Mouse (Mus musculus) embryonic facial prominence, embryonic 11.5 days (tissue): ENCODE data around the gene Rasgrp2. TPM values are rescaled to one million over a fixed set of nuclear protein-coding genes. Genes with fewer than 3 reads are reported as not detected.
A peak's percentile ranks its signal among the peaks of the same experiment; 100 is the strongest.

Experiments
- ATAC-seq: fragments of 200-750 bp; cut with Nextera tagmentation; replicated peaks from 2 replicates; pipeline ENCODE4 v1.8.0; 2017; ENCODE audit warnings: low read depth; ENCODE audit not compliant: insufficient number of reproducible peaks, low FRiP score, low TSS enrichment
- DNase-seq: peaks from one replicate; pipeline ENCODE4 v3.0.0-alpha.2; 2015; ENCODE audit warnings: low spot score
- H3K27ac ChIP-seq: fragments of 300-500 bp; sonication (generic); replicated peaks from 2 replicates; pipeline ENCODE4 v1.5.1; 2014; ENCODE audit warnings: mild to moderate bottlenecking, low read depth, low read length, control low read depth
- H3K27me3 ChIP-seq: fragments of 300-500 bp; sonication (generic); 2 replicates; pipeline ENCODE4 v1.6.1; 2014; ENCODE audit warnings: mild to moderate bottlenecking, low read length, moderate library complexity, mixed read lengths; ENCODE audit not compliant: control insufficient read depth, insufficient read depth
- H3K36me3 ChIP-seq: fragments of 300-500 bp; sonication (generic); replicated peaks from 2 replicates; pipeline ENCODE4 v1.6.1; 2014; ENCODE audit warnings: low read depth, mild to moderate bottlenecking, low read length, moderate library complexity, mixed read lengths; ENCODE audit not compliant: control insufficient read depth, insufficient read depth
- H3K4me1 ChIP-seq: fragments of 300-500 bp; sonication (generic); 2 replicates; pipeline ENCODE4 v1.6.1; 2014; ENCODE audit warnings: low read length, mixed read lengths; ENCODE audit not compliant: control insufficient read depth, insufficient read depth
- H3K4me2 ChIP-seq: fragments of 300-500 bp; sonication (generic); 2 replicates; pipeline ENCODE4 v1.6.1; 2014; ENCODE audit warnings: low read depth, mild to moderate bottlenecking, control low read depth, low read length, moderate library complexity
- H3K4me3 ChIP-seq: fragments of 300-500 bp; sonication (generic); 2 replicates; pipeline ENCODE4 v1.5.1; 2014; ENCODE audit warnings: low read depth, low read length, control low read depth
- H3K9ac ChIP-seq: fragments of 300-500 bp; sonication (generic); replicated peaks from 2 replicates; pipeline ENCODE4 v1.6.1; 2014; ENCODE audit warnings: mild to moderate bottlenecking, control low read depth, low read length
- H3K9me3 ChIP-seq: fragments of 300-500 bp; sonication (generic); replicated peaks from 2 replicates; pipeline ENCODE4 v1.6.1; 2016; ENCODE audit warnings: mild to moderate bottlenecking, low read length, inconsistent platforms, mixed read lengths; ENCODE audit not compliant: control insufficient read depth
- WGBS: fragments of 180-500 bp; shearing (Covaris S2); extraction: QIAGEN DNeasy Blood & Tissue Kit; methylation state at CpG from one replicate; pipeline ENCODE4 v1.1.7; 2014; 5-methylcytosine and 5-hydroxymethylcytosine counted together
- polyA plus RNA-seq: library from polyadenylated mRNA; unstranded; fragments of >200 nt; fragmentation: Nextera tagmentation; extraction: Ambion mirVana; gene quantifications from 2 replicates; pipeline ENCODE4 v1.2.1, GENCODE M21; 2014

The Rasgrp2 gene
- polyA plus RNA-seq, 1 experiment from 2014 or later, result 15.6 TPM

DNA sequence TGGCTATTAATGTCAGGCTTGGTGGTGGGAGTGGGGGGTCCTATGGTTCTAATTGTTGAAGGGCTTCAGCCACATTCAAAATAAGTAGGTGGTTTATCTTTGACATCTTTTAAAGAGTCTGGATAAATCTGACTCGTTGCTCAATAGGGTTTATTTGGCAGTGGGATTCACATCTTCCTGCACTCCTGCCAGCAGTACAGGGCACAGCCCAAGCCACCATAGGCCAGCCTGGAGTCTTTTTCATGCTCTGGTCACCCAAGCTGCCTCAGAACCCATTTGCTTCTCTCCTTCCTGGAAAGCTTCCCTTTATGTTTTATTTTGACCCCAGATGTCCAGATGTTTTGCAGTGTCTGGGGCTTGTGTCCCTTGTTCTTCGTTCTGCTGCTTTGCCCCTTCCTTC, 22.5 kb upstream of the Rasgrp2 start:
- H3K36me3 ChIP-seq, result peaks cover 43% of the 10 kb centered on the region
- no peaks in the 10 kb centered on the region for H3K27me3 ChIP-seq
- no peak overlapping the region for H3K4me2 ChIP-seq
- ATAC-seq (no peak), DNase-seq (no peak)
- H3K9me3 ChIP-seq, result no peaks in the 10 kb centered on the region
- 80% methylated on average over 2 of the region's 2 CpGs for WGBS
- no peak overlapping the region for H3K9ac ChIP-seq
- H3K4me1 ChIP-seq, result no peaks in the 10 kb centered on the region
- no peak overlapping the region for H3K4me3 ChIP-seq
- no peak overlapping the region for H3K27ac ChIP-seq

DNA sequence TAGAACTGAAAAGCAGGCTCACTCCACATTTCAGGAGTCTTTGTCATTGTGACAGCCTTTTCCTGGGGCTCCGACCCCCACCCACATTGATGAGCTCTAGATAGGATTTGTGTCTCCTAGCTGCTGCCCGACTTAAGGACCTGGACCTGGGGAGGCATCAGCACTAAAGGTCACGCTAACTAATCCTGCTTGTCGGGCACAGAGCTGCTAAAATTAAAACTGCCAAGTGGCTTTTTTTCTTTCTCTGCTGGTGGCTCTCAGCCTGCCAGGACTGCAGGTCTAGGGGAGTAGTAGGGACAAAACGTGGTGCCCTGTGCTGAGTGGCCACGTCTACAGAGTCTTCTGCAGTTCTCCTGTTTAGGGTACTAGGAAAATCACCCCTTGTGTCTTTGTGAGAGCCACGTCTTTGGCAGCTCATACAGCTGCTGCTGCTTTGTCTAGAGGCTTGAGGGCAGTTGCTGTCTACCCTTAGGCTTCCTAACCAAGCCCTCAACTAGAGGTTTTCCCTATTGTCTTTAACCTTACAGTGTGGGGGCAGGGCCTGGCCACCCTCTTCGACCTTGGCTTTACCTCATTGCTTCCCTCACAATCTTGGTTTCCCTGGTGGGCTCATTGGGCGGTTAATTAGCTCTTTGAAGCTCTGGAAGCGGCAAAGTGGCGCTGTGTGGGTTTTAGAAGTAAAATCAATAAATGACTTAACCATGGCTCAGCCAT, 21.7 kb upstream of the Rasgrp2 start:
- Histone ChIP-seq H3K9me3 (no peaks in the 10 kb centered on the region), H3K27me3 (no peaks in the 10 kb centered on the region), H3K9ac (no peak overlapping the region), H3K4me2 (no peak overlapping the region), H3K4me3 (no peak overlapping the region), H3K4me1 (no peaks in the 10 kb centered on the region), H3K27ac (no peak overlapping the region), H3K36me3 (peaks cover 36% of the 10 kb centered on the region)
- ATAC-seq, result no peak
- 82% methylated on average over 11 of the region's 11 CpGs for WGBS
- DNase-seq, result no peak

DNA sequence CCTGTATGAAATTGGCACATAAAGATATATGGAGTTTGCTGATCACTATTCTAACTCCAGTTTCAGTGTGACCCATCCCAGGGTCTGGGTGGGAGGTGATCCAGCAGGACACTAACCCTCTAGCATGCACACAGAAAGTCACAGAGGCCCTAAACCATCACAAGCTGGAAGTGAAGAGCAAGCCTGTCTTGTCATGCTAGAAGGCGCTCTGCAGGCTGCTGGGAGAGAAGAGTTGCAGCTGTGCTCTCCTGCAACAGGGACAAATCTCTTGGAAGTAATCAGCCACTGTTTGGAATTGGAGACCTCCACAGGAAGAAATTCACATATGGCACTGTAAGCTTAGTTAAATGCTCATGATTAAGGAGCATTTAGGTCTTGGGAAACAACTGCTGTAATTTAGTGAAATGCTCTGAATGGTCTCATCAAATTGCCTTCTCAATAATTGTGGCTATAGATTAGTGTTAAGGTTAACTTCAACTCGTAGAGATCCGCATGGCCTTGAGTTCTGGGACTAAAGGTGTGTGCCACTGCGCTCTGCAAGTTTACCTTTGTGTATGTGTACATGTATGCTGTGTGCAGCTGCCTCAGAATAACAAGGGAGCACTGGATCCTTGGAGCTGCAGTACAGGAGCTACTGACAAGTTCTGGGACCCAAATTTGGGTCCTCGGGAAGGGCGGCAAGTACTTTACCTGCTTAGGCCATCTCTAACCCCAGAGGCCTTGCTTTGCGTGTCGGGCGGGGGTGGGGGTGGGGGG, 18.6 kb upstream of the Rasgrp2 start:
- H3K27ac ChIP-seq, result no peak overlapping the region
- no peak overlapping the region for H3K9ac ChIP-seq
- peaks cover 3% of the 10 kb centered on the region for H3K4me1 ChIP-seq
- no peak overlapping the region for H3K4me2 ChIP-seq
- no peaks in the 10 kb centered on the region for H3K9me3 ChIP-seq
- ATAC-seq (no peak), DNase-seq (no peak)
- 86% methylated on average over 9 of the region's 9 CpGs for WGBS
- no peak overlapping the region for H3K4me3 ChIP-seq
- no peaks in the 10 kb centered on the region for H3K27me3 ChIP-seq
- H3K36me3 ChIP-seq, result peaks cover 18% of the 10 kb centered on the region

DNA sequence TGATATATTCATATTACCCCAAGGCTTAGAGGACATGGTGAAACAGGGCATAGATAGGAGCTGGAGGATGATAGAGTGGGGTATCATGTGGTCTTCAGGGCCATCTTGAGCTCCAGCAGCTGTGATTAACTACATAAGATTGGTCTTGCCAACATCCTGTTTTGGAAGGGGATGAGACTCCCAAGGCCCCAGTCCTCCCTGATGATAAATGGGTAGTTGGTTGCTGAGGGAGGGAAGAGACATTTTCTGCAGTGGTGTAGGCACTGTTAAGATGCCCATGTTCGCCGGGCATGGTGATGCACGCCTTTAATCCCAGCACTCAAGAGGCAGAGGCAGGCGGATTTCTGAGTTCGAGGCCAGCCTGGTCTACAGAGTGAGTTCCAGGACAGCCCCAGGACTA, 17.9 kb upstream of the Rasgrp2 start:
- Histone ChIP-seq H3K36me3 (peaks cover 12% of the 10 kb centered on the region), H3K9ac (no peak overlapping the region), H3K9me3 (no peaks in the 10 kb centered on the region), H3K4me2 (no peak overlapping the region), H3K4me1 (peaks cover 3% of the 10 kb centered on the region), H3K4me3 (no peak overlapping the region), H3K27ac (no peak overlapping the region), H3K27me3 (no peaks in the 10 kb centered on the region)
- WGBS, result 90% methylated on average over 5 of the region's 5 CpGs
- DNase-seq (no peak), ATAC-seq (no peak)

DNA sequence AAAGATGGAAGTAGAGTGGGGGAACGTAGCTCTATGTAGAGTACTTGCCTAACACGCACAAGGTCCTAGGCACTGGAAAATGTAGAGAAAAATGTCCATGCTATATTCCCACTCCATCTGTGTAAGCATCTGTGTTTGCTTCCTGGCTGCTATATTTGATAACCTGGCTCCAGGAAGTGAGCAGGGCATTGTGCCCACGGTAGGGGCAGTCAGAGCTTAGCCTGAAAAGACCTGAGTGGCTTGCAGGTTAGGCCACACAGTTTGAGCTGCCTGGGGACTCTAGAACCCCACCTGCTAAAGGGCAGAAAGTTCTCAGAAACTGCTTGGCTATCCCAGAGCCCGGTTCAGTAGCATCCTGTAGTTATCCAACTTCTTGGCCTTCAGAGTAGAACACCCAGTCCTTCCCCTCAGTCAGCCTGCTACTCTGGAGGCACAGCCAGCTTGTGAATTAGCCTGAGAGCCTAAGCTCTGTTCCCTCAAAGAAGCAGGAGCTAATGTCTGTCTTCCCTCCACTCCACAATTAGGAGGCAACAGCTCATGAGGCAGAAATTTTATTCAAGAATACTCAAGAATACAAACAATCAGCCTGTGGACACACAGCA, 16.7 kb upstream of the Rasgrp2 start:
- no peaks in the 10 kb centered on the region for H3K27me3 ChIP-seq
- DNase-seq (no peak), ATAC-seq (no peak)
- H3K36me3 ChIP-seq, result peaks cover 6% of the 10 kb centered on the region
- WGBS, result 86% methylated on average over 4 of the region's 4 CpGs
- peaks cover 3% of the 10 kb centered on the region for H3K4me1 ChIP-seq
- H3K4me3 ChIP-seq, result no peak overlapping the region
- H3K9ac ChIP-seq, result no peak overlapping the region
- H3K4me2 ChIP-seq, result no peak overlapping the region
- H3K27ac ChIP-seq, result no peak overlapping the region
- H3K9me3 ChIP-seq, result no peaks in the 10 kb centered on the region

DNA sequence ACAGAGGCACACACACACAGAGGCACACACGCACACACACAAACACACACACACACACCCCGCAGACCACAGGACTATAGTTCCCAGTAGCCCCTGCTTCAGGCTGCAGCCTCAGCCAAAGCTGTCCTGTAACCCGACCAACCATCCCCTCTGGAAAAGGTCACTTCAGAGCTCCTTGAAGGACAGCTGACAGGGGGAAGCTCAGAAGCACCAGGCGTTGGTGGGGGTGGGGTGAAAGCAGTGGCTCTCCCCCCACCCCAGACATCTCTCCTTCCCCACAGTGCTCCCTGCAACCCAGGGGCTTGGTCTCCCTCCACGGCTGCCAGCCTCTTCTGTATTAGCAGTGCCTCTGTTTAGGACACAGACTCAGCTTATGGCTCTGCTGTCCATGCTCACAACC, 15.7 kb upstream of the Rasgrp2 start:
- Histone ChIP-seq H3K9ac (no peak overlapping the region), H3K4me2 (no peak overlapping the region), H3K27ac (no peak overlapping the region), H3K27me3 (no peaks in the 10 kb centered on the region), H3K36me3 (no peaks in the 10 kb centered on the region), H3K4me3 (no peak overlapping the region), H3K4me1 (peaks cover 3% of the 10 kb centered on the region), H3K9me3 (no peaks in the 10 kb centered on the region)
- DNase-seq, result no peak
- ATAC-seq, result no peak
- 48% methylated on average over 5 of the region's 5 CpGs for WGBS

DNA sequence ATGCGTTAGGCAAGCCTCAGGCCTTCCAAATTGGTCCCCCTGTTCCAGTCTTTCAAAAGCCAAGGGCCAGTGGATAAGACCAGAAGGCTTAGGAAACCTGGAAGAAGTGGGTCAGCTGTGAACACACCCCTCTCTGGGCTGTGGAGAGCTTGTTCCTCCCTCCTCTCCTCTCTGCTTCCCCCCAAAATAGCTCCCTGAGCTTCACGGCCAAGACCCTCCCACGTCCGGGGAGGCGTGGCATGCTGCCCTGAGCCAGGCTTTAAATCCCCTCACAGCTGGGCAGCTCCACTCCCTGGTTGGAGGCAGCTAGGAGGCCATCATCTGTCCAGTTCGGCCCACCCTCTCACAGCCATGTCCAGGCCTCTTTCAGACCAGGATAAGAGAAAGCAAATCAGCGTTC, 15.0 kb upstream of the Rasgrp2 start, which contains the start of gene Pygm:
Gene Pygm (plus strand): TSS at position 272 of the 400 bp plus-strand sequence.
- WGBS, result 15% methylated on average over 7 of the region's 7 CpGs

DNA sequence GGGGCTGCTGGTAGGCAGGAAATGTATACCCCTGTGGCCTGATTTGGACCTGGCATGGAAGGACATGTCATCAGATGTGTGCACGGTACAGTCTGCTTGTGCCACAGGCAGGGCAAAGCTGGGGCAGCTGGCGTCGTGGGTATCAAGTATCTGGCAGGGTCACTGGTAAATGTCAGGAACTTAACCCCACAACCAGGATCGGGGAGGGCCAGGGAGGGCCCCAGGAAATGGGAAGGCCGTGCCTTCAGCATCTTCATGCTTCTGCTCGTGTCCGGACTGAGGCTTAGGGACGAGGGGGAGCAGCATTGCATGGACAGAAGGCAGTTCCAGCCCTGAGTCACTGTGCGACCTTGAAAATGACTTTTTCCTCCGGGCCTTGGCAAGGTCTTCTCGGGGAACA, 14.2 kb upstream of the Rasgrp2 start:
- no peak overlapping the region for H3K27ac ChIP-seq
- WGBS, result 61% methylated on average over 11 of the region's 11 CpGs
- ATAC-seq, result no peak
- H3K4me3 ChIP-seq, result no peak overlapping the region
- H3K9me3 ChIP-seq, result no peaks in the 10 kb centered on the region
- H3K36me3 ChIP-seq, result no peaks in the 10 kb centered on the region
- no peak overlapping the region for H3K9ac ChIP-seq
- no peak for DNase-seq
- H3K4me2 ChIP-seq, result no peak overlapping the region
- no peaks in the 10 kb centered on the region for H3K27me3 ChIP-seq
- peaks cover 7% of the 10 kb centered on the region for H3K4me1 ChIP-seq

More for the DNA sequence above, 15.0 kb upstream of the Rasgrp2 start, which contains the start of gene Pygm:
- Histone ChIP-seq H3K9me3 (no peaks in the 10 kb centered on the region), H3K27me3 (no peaks in the 10 kb centered on the region), H3K4me2 (no peak within 1 kb of the TSS), H3K4me3 (no peak within 1 kb of the TSS), H3K36me3 (no peaks in the 10 kb centered on the region), H3K4me1 (peaks cover 3% of the 10 kb centered on the region), H3K27ac (no peak within 1 kb of the TSS), H3K9ac (0 out of 2 replicates have a peak within 1 kb of the TSS, but pooled peaks have one; percentile 22)
- DNase-seq (peak; percentile 50), ATAC-seq (no peak)
